Mouse (Mus musculus) CD4-positive helper T cell, adult 2 months (primary cell): ENCODE measurements around the gene Tas2r136.

Experiments used
- DNase-seq: peaks from one replicate; pipeline ENCODE4 v3.0.0-alpha.2; 2012; ENCODE audit warnings: low read depth, missing footprints, low spot score

Gene Tas2r136

DNA sequence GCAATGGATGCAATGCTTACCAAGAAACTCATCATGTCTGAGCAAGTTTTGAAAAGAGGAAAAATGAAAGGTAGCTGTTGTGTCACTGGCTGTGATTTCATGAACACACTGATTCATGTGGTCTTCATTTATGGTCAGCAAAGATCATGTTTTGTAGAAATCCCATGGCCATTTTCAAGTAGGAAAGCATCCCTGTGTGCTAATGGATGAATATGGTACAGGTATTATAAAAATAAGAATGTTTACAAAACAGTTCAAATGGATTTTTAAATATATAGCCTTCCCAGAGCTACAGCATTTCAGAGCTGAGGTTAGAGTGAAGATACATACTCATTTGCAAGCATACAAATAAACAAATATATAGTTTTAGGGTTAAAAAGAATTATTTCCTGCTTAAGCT lies at the start of gene Tas2r136:
Gene Tas2r136, minus strand, starts transcription at position 101 of the 400 bp plus-strand sequence.
- no peak for DNase-seq

GRCm38 (mm10) chr6:132802518-132802917 lies 24.6 kb upstream of the Tas2r136 start, which contains the start of gene Tas2r117:
Gene Tas2r117, plus strand, starts transcription at chr6:132802818.
- no peak for DNase-seq

DNA sequence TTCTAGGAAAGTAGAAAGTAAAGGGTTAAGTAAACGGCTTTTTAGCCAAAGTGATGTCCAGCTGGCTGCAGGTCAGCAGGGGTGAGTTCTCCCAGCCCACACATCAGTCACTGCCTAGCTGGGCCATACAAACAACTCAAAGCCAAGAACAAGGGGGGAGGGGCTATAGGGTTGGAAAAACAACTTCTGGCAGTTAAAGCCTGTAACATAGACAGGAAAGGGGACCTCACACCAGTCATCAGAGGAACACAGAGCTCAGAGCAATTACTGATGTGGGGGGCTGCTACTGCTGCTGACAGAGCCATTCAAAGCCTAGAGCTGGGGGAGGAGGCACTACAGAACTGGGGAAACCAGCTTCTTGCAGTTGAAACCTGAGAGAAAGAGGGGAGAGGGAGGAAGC lies 17.4 kb upstream of the Tas2r136 start:
- no peak for DNase-seq

GRCm38 (mm10) chr6:132761831-132762230 lies 16.1 kb downstream of the Tas2r136 start, which contains the start of gene Tas2r102:
Gene Tas2r102, plus strand, starts transcription at chr6:132762131.
- no peak for DNase-seq

DNA sequence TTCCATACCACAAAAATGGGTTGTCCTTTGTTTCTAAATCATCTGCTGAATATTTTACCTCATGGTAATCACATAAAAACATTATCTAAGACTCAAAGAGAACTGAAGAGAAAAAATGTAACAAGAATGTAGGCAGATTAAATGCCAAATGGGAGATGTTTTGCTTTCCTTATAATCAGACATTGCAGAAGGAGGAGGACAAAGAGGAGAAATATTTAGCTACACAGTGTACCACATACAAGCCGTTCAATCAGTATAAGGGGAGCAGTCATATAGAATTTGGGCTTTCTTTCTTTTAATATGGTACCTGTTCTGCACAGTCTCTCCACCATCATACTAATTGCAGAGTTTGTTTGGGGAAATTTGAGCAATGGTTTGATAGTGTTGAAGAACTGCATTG lies 23.5 kb downstream of the Tas2r136 start, which contains the start of gene Tas2r124:
Gene Tas2r124, plus strand, starts transcription at position 301 of the 400 bp plus-strand sequence.
- DNase-seq = no peak

DNA sequence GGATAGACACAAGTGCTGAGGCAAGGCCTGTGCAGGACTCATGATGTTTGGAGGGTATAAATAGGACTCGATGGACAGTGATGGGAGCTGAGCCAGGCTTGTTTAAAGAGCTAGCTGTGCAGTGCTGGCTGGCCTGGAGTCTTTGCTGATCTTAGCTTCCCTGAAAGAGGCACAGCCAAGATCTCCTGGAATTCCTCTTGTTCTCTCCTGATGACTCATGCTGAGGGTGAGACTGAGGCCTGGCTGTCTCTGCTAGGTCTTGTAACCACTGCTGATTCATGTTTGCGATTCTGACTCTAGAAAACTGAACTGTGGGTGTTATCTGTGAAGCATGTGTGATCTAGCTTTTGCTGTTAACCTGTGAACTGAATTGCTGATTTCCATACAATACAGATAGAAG lies 27.8 kb downstream of the Tas2r136 start:
- DNase-seq = no peak

GRCm38 (mm10) chr6:132737935-132738334 lies 40.0 kb downstream of the Tas2r136 start, which contains the start of gene Tas2r115:
Gene Tas2r115, minus strand, starts transcription at chr6:132738035.
- DNase-seq = no peak
